ENCODE assay signal across 24 mouse cellular contexts in genomic region chr2:77175411-77175810, GRCm38 (mm10). TPM values are rescaled to one million over a fixed set of nuclear protein-coding genes. Genes with fewer than 3 reads are reported as not detected.
DNase-seq lines count a peak whose midpoint lies in the region; ATAC-seq and TF ChIP-seq lines count a peak whose summit lies in the region.
"Had no signal": no experiment of that assay in that cellular context is flagged by ENCODE, and none has a peak within 500 bp of the region (broad histone marks: within the 10 kb centered on the region; RNA-seq: fewer than 3 reads in every experiment).

No protein-coding gene starts in this region.

- no peak overlapping the region for H3K4me2 ChIP-seq in heart, embryonic 15.5 days
- H3K4me2 ChIP-seq in midbrain, embryonic 13.5 days (replicated peaks): no peak overlapping the region
- H3K4me2 ChIP-seq: embryonic facial prominence, embryonic 12.5 days; embryonic facial prominence, embryonic 15.5 days; forebrain, embryonic 12.5 days; hindbrain, embryonic 12.5 days; hindbrain, embryonic 15.5 days had no signal

- TF ChIP-seq CTCF in gastrocnemius, adult 2 months (IDR thresholded peaks at IDR 0.05): no peak
- TF ChIP-seq CTCF in cortical plate, adult 2 months (IDR thresholded peaks at IDR 0.05; ENCODE audit: extremely low read depth, insufficient read depth, low read length): no peak

- intact Hi-C loops in gastrocnemius, adult 2 months (cut with DNase I): no loop called here

- no peak overlapping the region for H3K9ac ChIP-seq in heart, embryonic 15.5 days
- no peak overlapping the region for H3K9ac ChIP-seq in midbrain, embryonic 13.5 days (replicated peaks)
- H3K9ac ChIP-seq: embryonic facial prominence, embryonic 12.5 days; embryonic facial prominence, embryonic 15.5 days; forebrain, embryonic 12.5 days; hindbrain, embryonic 12.5 days; hindbrain, embryonic 15.5 days had no signal

- TF ChIP-seq POLR2A in cortical plate, adult 2 months (IDR thresholded peaks at IDR 0.05; ENCODE audit: extremely low read depth, insufficient read depth, low read length): no peak

- no peaks in the 10 kb centered on the region for H3K27me3 ChIP-seq in heart, embryonic 15.5 days
- H3K27me3 ChIP-seq in midbrain, embryonic 10.5 days (ENCODE audit: low read depth, poor library complexity, severe bottlenecking): no peaks in the 10 kb centered on the region
- no peaks in the 10 kb centered on the region for H3K27me3 ChIP-seq in midbrain, embryonic 13.5 days
- H3K27me3 ChIP-seq: embryonic facial prominence, embryonic 12.5 days; embryonic facial prominence, embryonic 15.5 days; forebrain, embryonic 12.5 days; hindbrain, embryonic 12.5 days; hindbrain, embryonic 15.5 days had no signal

- H3K4me3 ChIP-seq in gastrocnemius, adult 2 months: no peak overlapping the region
- no peak overlapping the region for H3K4me3 ChIP-seq in heart, embryonic 15.5 days
- no peak overlapping the region for H3K4me3 ChIP-seq in midbrain, embryonic 10.5 days
- no peak overlapping the region for H3K4me3 ChIP-seq in midbrain, embryonic 13.5 days (replicated peaks)
- no peak overlapping the region for H3K4me3 ChIP-seq in cortical plate, adult 2 months (ENCODE audit: insufficient read depth, low read length)
- H3K4me3 ChIP-seq: embryonic facial prominence, embryonic 12.5 days; embryonic facial prominence, embryonic 15.5 days; forebrain, embryonic 12.5 days; heart, adult 2 months; hindbrain, embryonic 12.5 days; hindbrain, embryonic 15.5 days had no signal

- no peaks in the 10 kb centered on the region for H3K36me3 ChIP-seq in heart, embryonic 15.5 days
- H3K36me3 ChIP-seq in midbrain, embryonic 10.5 days: peaks cover 2% of the 10 kb centered on the region; the same call in 1 of the 2 replicates
- no peaks in the 10 kb centered on the region for H3K36me3 ChIP-seq in midbrain, embryonic 13.5 days
- H3K36me3 ChIP-seq: embryonic facial prominence, embryonic 12.5 days; forebrain, embryonic 12.5 days; hindbrain, embryonic 12.5 days; hindbrain, embryonic 15.5 days had no signal

- peaks cover 61% of the 10 kb centered on the region for H3K4me1 ChIP-seq in heart, embryonic 15.5 days (replicated peaks)
- H3K4me1 ChIP-seq in midbrain, embryonic 10.5 days: peaks cover 39% of the 10 kb centered on the region
- H3K4me1 ChIP-seq in midbrain, embryonic 13.5 days (replicated peaks): peaks cover 29% of the 10 kb centered on the region
- no peaks in the 10 kb centered on the region; the same call in 1 of the 2 replicates for H3K4me1 ChIP-seq in cortical plate, adult 2 months (ENCODE audit: control insufficient read depth, insufficient read depth, low read length)

- 56% methylated on average over 7 of the region's 7 CpGs for WGBS in heart, embryonic 15.5 days
- WGBS in midbrain, embryonic 10.5 days: 78% methylated on average over 7 of the region's 7 CpGs
- 68% methylated on average over 7 of the region's 7 CpGs for WGBS in midbrain, embryonic 13.5 days

- H3K9me3 ChIP-seq in heart, embryonic 15.5 days (replicated peaks): no peaks in the 10 kb centered on the region
- H3K9me3 ChIP-seq in midbrain, embryonic 10.5 days (replicated peaks): no peaks in the 10 kb centered on the region
- no peaks in the 10 kb centered on the region for H3K9me3 ChIP-seq in midbrain, embryonic 13.5 days
- H3K9me3 ChIP-seq: embryonic facial prominence, embryonic 12.5 days; embryonic facial prominence, embryonic 15.5 days; forebrain, embryonic 12.5 days; hindbrain, embryonic 12.5 days; hindbrain, embryonic 15.5 days had no signal

- H3K27ac ChIP-seq in gastrocnemius, adult 2 months: peak overlapping the region; percentile 35; the same call in 1 of the 2 replicates
- H3K27ac ChIP-seq in heart, embryonic 15.5 days: peak overlapping the region; percentile 37; the same call in 1 of the 2 replicates
- H3K27ac ChIP-seq in midbrain, embryonic 10.5 days (replicated peaks): 0 out of 2 replicates have a peak overlapping the region, but pooled peaks have one; percentile 9
- no peak overlapping the region for H3K27ac ChIP-seq in midbrain, embryonic 13.5 days
- H3K27ac ChIP-seq in cortical plate, adult 2 months (ENCODE audit: insufficient read depth, low read length): peak overlapping the region; percentile 58; the same call in 1 of the 2 replicates
- H3K27ac ChIP-seq: embryonic facial prominence, embryonic 12.5 days; embryonic facial prominence, embryonic 15.5 days; forebrain, embryonic 12.5 days; hindbrain, embryonic 12.5 days; hindbrain, embryonic 15.5 days had no signal

- no peak for ATAC-seq in heart, embryonic 15.5 days (replicated peaks; ENCODE audit: insufficient number of reproducible peaks, insufficient read depth, low FRiP score, low read depth)
- ATAC-seq in midbrain, embryonic 13.5 days: no peak
- ATAC-seq: activated CD4-positive, CD25-positive, alpha-beta regulatory T cell, adult 4 months; CD4-positive, CD25-positive, alpha-beta regulatory T cell, adult 4 months had no signal

- no peak for DNase-seq in gastrocnemius, adult 2 months
- no peak for DNase-seq in gastrocnemius, postnatal 10 days
- DNase-seq in heart, adult 18-20 months: no peak
- DNase-seq in midbrain, embryonic 10.5 days (ENCODE audit: low spot score): peak; percentile 7
- no peak for DNase-seq in adrenal gland, adult 2 months
- DNase-seq: adrenal gland, postnatal 10 days; adrenal gland, postnatal 36 days; cerebellum, adult 18-20 months; cerebellum, adult 9-10 months; cerebellum, postnatal 14 days; gastrocnemius, postnatal 14 days; heart, adult 2 months; heart, postnatal 10 days; kidney, adult 11 months had no signal

RNA-seq across cellular contexts. Expression of gene Ccdc141, which starts 5.0 kb away (rescaled TPM):
- 1 to 10 TPM; 5.4 to 6.5 TPM for total RNA-seq in gastrocnemius, adult 2 months (2021)
- 10 to 100 TPM; 65.1 to 71.3 TPM for total RNA-seq in gastrocnemius, postnatal 10 days (2021)
- polyA plus RNA-seq in heart, embryonic 15.5 days (2015; fragmentation: Nextera tagmentation; extraction: Ambion mirVana): 140 and 175 TPM in 2 replicates
- total RNA-seq in heart, adult 18-20 months (2021): 100 to 1,000 TPM; 149 to 219 TPM
- polyA plus RNA-seq in midbrain, embryonic 10.5 days (2016; fragmentation: Nextera tagmentation; extraction: Ambion mirVana): 3.5 and 4.3 TPM in 2 replicates
- polyA plus RNA-seq in midbrain, embryonic 13.5 days (2015; fragmentation: Nextera tagmentation; extraction: Ambion mirVana): 5.4 and 6.4 TPM in 2 replicates
- polyA plus RNA-seq in cortical plate, adult 2 months (2012; rRNA removed): 11.2 and 12.6 TPM in 2 replicates
- total RNA-seq in adrenal gland, adult 2 months (2021): 1 to 10 TPM; 5.7 to 6.7 TPM
- 1.0 and 1.9 TPM in 2 replicates for polyA plus RNA-seq in adrenal gland, adult 2 months (2012; rRNA removed)

Comparison
In these comparisons a context has a peak if more than half of its experiments do, and no peak if none do; other contexts are left out.
1. RNA of gene Ccdc141, which starts 5.0 kb away (polyA plus RNA-seq): 140 to 175 TPM in heart, embryonic 15.5 days; 11.2 to 12.6 TPM in cortical plate, adult 2 months, 5.4 to 6.4 TPM in midbrain, embryonic 13.5 days, 3.5 to 4.3 TPM in midbrain, embryonic 10.5 days and 1.0 to 1.9 TPM in adrenal gland, adult 2 months; every median in the first group is over 10 times any median in the second.